ENCODE assay signal across 8 mouse cellular contexts in the genomic region with DNA sequence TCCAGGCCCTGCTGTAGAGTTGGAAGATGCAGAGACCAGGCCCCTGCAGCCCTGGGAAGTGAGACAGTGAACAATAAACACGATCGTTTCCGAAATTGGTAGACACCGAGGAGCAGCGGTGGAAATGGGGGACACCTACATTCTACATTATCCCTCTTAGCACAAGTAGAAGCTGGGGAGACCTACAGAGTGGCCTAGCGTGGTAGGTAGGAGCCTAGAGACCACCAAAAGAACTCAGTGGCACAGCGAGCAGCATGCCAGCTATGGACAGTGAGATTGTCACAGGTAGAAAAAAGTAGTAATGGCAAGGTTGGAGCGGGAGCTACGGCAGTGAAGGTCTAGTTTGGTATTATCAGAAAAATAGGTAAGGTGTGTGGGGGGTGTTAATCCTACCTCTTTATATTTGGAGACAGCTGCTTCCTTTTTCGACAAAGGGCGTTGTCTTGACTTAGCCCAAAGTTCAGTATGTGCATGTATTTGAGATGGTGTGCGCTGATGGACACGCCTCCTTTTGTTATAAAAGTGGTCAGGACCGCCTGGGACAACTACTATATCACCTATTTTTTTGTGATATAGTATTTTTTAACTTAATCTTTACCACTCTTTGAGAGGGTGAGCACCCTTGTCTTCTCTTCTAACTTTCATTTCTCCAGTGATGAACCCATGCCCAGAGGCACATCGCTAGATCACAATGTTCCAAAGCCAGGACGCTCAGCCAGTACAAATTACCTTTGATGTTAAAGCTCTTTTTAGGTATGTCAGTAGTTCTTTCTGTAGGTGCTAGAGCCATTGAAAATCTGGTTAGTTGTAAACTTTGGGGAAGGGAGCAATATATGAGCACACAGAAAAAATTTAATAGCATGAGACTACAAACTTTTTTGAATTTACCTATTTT. TPM values are rescaled to one million over a fixed set of nuclear protein-coding genes. Genes with fewer than 3 reads are reported as not detected.
A peak's percentile ranks its signal among the peaks of the same experiment; 100 is the strongest.
DNase-seq lines count a peak whose midpoint lies in the region; ATAC-seq and TF ChIP-seq lines count a peak whose summit lies in the region.

No protein-coding gene starts in this region.

- no peak for TF ChIP-seq CTCF in E14TG2a.4 (conservative IDR thresholded peaks at IDR 0.05; ENCODE audit: low read length)

- DNase-seq in heart, embryonic 10.5 days (ENCODE audit: low spot score) = no peak
- DNase-seq in heart, adult 8-10 months (ENCODE audit: low spot score) = no peak
- DNase-seq in frontal cortex, postnatal 10 days (ENCODE audit: low spot score in 2 of 2) = no peak
- DNase-seq in spleen, postnatal 10 days (ENCODE audit: low spot score in 2 of 2) = no peak
- no peak for DNase-seq in embryo, embryonic 10 days (ENCODE audit: low spot score)

- H3K27ac ChIP-seq in heart, embryonic 10.5 days = peak overlapping the region; percentile 96
- peak overlapping the region; percentile 91 for H3K27ac ChIP-seq in forebrain, embryonic 13.5 days
- H3K27ac ChIP-seq in liver, embryonic 15.5 days (replicated peaks) = peak overlapping the region; percentile 96

- no peak; the same call in 1 of the 2 replicates for ATAC-seq in forebrain, embryonic 13.5 days
- no peak for ATAC-seq in liver, embryonic 15.5 days (ENCODE audit: insufficient read depth)

- 66% methylated on average over 16 of the region's 16 CpGs for WGBS in heart, embryonic 10.5 days
- 66% methylated on average over 16 of the region's 16 CpGs for WGBS in forebrain, embryonic 13.5 days
- 58% methylated on average over 16 of the region's 16 CpGs for WGBS in liver, embryonic 15.5 days (ENCODE audit: insufficient replicate concordance)

- peaks cover 30% of the 10 kb centered on the region for H3K4me1 ChIP-seq in heart, embryonic 10.5 days
- peaks cover 38% of the 10 kb centered on the region for H3K4me1 ChIP-seq in E14TG2a.4 (replicated peaks; ENCODE audit: low read depth, low read length)
- peaks cover 42% of the 10 kb centered on the region for H3K4me1 ChIP-seq in forebrain, embryonic 13.5 days
- peaks cover 43% of the 10 kb centered on the region for H3K4me1 ChIP-seq in liver, embryonic 15.5 days (replicated peaks)

- peaks cover 2% of the 10 kb centered on the region for H3K36me3 ChIP-seq in heart, embryonic 10.5 days
- peaks cover 14% of the 10 kb centered on the region for H3K36me3 ChIP-seq in E14TG2a.4 (ENCODE audit: insufficient read depth, low read length)
- peaks cover 1% of the 10 kb centered on the region; the same call in 1 of the 2 replicates for H3K36me3 ChIP-seq in forebrain, embryonic 13.5 days (ENCODE audit: poor library complexity, severe bottlenecking)
- peaks cover 2% of the 10 kb centered on the region; the same call in 1 of the 2 replicates for H3K36me3 ChIP-seq in liver, embryonic 15.5 days (replicated peaks)

- H3K9ac ChIP-seq in forebrain, embryonic 13.5 days = peak overlapping the region; percentile 63
- H3K9ac ChIP-seq in liver, embryonic 15.5 days = peak overlapping the region; percentile 99

- H3K27me3 ChIP-seq in heart, embryonic 10.5 days (ENCODE audit: insufficient read depth, poor library complexity, severe bottlenecking) = no peaks in the 10 kb centered on the region
- H3K27me3 ChIP-seq in E14TG2a.4 (ENCODE audit: insufficient read depth, low read length) = no peaks in the 10 kb centered on the region
- H3K27me3 ChIP-seq in forebrain, embryonic 13.5 days = no peaks in the 10 kb centered on the region
- H3K27me3 ChIP-seq in liver, embryonic 15.5 days = no peaks in the 10 kb centered on the region

- peak overlapping the region; percentile 80 for H3K4me3 ChIP-seq in heart, embryonic 10.5 days
- peak overlapping the region; percentile 99 for H3K4me3 ChIP-seq in E14TG2a.4 (replicated peaks; ENCODE audit: low read length)
- H3K4me3 ChIP-seq in forebrain, embryonic 13.5 days = peak overlapping the region; percentile 99
- H3K4me3 ChIP-seq in liver, embryonic 15.5 days (replicated peaks) = peak overlapping the region; percentile 100

- H3K9me3 ChIP-seq in heart, embryonic 10.5 days = no peaks in the 10 kb centered on the region
- no peaks in the 10 kb centered on the region for H3K9me3 ChIP-seq in E14TG2a.4 (ENCODE audit: low read length)
- no peaks in the 10 kb centered on the region for H3K9me3 ChIP-seq in forebrain, embryonic 13.5 days (replicated peaks)
- H3K9me3 ChIP-seq in liver, embryonic 15.5 days (replicated peaks) = no peaks in the 10 kb centered on the region

- peak overlapping the region; percentile 87 for H3K4me2 ChIP-seq in forebrain, embryonic 13.5 days
- peak overlapping the region; percentile 84 for H3K4me2 ChIP-seq in liver, embryonic 15.5 days

RNA-seq across cellular contexts. Expression of a gene that starts 1.2 kb away (rescaled TPM):
- polyA plus RNA-seq in heart, embryonic 10.5 days (2016; fragmentation: Nextera tagmentation; extraction: Ambion mirVana) = 126 and 136 TPM in 2 replicates
- 100 to 1,000 TPM; 120 to 144 (median 136) TPM for total RNA-seq in heart, adult 8-10 months (2022)
- 103 and 112 TPM in 2 replicates for polyA plus RNA-seq in forebrain, embryonic 13.5 days (2015; fragmentation: Nextera tagmentation; extraction: Ambion mirVana)
- polyA plus RNA-seq in liver, embryonic 15.5 days (2015; fragmentation: Nextera tagmentation; extraction: Ambion mirVana) = 72.6 and 75.0 TPM in 2 replicates
